Mouse (Mus musculus) natural killer cell, adult 2 months (primary cell): Measurements from ENCODE around the gene Cic.
"Not testable (repeated sequence)": the region's sequence is repeated elsewhere in the genome, so short reads cannot be mapped to it uniquely, and the experiment has no call there.

ENCODE experiments used
- DNase-seq, 2 experiments: peaks; one replicate each; pipeline ENCODE4 v3.0.0; 2022; ENCODE audit warnings: low spot score in 2 of 2

The Cic gene

DNA sequence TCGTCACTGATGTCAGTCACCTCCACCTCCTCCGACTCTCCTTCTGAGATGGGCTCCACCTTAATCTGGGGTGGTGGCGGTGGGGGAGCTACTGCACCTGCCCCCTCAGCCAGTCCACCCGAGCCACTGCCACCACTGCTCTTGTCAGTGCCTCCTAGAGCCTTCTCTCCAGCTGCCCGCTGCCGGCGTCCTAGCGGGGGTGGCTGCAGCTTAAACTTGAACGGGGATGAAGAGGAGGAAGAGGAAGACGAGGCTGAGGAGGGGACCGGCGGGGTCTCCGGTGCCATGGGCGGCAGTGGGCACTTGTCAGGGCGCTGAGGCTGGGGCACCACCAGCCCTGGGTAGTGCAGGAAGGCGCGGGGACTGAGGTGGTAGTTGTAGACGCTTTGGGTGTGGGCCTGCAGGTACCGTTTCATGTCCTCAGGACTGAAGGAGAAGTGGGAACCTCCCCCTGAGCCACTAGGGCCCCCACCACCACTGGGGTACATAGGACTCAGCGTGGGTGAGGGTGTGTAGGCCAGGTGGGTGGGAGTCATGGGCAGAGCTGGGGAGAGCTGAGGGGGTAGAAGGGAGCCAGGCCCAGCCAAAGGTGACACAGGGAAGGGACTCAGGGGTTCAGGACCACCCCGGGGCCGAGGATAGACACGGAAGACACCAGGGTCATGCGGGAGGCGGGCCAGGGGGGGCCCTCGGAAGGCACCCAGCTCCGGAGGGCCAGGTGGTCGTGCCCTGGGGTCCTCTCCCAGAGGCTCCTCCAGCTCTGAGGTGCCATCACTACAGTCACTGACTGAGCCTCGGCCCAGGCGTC lies 22.7 kb upstream of the Cic start:
- no peak for DNase-seq

DNA sequence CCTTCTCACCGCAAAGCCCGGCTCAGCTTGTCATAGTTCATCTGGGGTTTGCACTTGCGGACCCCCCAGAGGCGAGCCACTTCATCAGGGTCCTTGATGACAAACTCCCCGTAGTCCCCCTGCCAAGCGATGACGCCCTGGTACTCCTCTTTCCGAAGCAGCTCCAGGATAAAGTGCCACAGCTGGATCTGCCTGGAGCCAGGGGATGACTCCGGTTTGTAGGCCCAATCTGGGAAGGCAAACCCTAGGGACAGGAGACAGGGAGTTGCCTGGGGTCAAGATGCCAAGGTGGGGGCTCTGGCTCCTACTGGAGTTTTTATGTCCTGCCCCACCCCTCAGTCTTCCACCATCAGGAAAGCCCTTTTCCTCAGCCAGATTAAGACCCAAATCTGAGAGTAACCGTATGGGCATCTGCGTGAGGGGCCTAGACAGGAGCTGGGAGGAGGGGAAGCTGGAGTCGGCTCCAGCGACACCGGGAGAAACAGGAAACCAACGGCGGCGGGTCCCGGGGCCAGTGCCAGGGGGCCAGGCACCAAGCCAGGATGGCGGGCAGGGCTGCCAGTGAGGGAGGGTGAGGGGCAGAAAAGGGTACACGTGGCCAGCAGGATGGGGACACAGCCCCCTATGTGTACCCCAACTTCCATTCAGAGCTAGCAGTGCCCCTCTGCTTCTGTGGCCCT lies 21.3 kb upstream of the Cic start:
- DNase-seq: no peak

DNA sequence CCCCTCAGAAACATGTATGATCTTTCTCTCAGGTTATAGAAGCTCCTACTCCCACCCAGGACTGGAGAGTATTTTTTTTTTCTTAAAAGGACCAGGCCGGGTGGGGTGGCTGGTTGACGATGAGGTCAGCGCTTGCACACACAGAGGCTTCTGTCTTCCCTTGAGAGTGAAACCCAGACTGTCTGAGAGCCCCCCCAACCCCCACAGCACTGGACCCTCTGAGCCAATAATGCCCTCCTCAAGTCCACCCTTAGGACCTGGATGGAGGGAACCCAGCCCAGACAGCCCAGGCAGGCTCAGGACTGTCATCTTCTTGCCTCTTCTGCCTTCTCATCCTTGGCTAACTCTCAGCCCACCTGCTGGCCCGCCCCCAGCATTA lies 20.8 kb upstream of the Cic start:
- DNase-seq: no peak

DNA sequence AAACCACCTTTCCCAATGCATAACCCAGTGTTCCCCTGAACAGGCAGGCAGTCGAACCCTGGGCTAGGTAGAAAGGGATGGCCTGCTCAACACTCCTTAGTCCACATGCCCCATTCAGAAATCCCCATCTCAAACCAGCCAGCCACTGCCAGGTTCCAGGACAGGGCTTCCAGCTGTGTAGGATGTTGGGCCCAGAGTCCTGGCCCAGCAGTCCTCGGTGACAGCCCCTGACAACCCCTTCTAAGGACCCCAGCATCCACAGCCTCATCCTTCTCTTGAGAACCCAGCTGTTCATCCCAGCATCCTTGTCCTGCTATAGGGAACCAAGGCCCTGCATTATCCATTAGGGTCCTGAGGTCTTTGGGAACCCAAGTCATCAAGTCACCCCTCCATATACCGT lies 20.0 kb upstream of the Cic start:
- no peak for DNase-seq

DNA sequence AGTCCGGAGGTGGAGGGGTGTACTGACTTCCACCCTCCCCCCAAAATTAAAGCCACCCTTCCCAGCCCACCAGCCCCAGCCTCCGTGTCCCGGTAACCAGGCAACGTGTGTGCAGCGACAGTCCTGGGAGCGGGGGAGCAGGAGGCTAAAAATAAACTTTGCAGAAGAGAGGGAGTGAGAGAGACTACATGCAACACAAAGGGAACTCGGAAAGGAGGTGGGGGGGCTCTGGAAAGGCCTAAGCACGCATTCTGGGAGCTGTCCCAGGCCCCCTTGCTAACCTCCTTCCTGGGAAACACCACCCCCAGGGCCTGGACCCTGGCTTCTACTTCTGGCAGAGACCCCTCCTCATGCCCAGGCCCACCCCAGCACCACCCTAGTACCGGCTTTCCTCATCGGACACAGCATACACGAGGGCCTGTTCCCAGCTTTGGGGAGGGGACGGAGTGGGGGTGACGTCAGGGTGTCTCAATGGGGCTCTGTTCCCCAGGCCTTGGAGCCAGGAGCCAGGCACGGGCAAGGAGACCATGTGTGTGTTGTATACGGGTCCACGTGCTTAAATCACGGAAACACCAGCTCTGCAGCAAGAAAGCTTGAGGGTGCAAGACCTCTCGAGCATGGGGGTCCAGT lies 19.4 kb upstream of the Cic start:
- no peak for DNase-seq

DNA sequence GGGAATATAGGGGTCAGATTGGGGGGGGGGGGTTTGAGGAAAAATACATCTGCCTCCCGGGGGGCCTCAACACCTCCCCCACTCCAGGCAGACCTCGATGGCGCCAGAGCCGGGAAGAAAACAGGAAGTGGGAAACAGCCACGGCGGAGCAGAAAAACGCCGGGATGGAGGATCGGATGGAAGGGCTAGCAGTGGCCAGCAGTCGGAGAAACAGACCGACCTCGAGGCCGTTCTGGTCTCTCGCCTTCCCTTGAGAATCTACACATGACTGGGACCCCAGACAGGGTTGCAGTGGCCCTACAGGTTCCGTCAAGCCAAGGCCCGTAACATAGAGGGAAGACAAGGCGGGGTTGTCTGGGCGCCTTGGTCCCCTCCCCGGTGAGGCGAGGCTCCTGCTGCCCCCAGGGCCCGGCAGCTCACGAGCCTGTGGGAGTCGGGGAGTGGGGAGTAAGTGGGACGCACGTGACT lies 18.6 kb upstream of the Cic start:
- DNase-seq: no peak

DNA sequence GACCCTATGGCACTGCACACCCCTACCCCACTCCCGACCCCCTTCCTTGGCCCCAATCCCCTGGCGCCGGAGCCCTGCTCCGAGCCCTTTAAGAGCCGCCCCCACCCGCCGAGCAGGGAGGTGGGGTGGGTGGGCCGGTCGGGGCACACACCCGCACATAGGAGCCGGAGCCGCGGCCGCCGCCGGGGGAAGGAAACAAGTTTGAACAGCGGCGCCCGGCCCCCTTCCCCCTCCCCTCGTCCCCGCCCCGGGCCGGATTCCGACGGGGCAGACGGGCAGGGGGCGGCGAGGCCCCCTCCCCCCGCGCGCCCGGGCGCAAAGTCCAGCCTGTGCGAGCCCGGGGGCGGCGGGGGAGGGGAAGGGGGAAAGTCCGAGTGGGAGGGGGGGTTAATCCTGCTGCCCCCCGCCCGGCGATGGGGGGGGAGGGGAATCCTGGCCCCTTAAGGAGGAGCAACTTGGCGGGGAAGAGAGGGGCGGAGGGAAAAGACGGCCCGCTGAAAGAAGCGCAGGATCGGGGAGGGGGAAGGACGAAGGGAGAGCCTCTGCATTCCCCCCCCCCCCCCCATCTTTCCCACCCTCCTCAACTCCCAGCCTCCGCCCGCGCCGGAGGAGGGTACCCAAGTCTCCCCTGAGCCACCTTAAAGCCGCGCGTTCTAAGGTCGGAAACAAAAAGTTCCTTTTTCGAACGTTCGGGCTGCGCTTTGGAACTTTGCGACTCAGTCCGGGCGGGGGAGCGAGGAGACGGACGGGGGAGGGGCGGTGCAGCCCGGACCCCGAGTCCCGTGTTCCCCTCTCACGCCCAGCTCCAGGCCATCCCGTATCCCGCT lies 18.0 kb upstream of the Cic start:
- peak in 1 of 2 experiments; percentile 58 for DNase-seq

DNA sequence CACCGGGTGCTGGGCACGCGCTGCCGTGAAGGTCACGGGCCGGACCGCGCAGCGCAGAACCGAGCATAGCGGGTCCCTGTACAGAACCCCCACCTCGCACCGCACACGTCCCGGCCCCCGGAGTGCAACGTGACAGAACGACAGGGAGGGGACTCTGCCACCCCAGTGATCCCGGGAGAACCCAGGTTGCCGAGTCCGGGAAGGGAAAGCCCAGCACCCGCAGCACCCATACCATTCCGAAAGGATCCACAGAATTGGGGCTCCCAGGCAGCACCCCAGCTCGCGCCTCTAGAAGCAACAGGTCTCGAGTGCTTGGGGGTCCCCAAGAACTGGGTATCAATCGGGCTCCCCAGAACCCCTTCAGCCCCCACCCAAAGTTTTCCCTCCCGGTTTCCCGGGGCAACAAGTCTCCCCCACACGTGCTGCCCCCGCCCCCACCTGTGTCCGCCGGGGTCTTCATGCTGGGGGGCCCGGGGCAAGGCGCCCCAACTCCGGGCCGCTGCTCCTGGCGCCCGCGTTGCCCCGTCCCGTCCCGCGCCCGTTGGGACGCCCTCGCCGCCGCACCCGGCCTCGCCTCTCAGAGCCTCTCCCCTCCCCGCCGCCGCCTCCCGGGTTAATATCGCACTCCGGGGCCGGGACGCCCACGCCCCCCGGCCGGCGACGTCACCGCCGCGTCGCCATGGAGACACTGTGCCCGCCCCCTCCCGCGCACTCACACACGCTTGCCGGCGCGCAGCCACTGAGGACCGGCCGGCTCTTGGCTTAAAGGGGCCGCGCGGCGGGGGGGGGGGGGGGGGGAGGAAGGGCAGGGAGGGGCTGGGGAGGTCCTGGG lies 17.1 kb upstream of the Cic start, which contains the start of gene Erf:
TSS of gene Erf (minus strand) at position 621 of the 832 bp plus-strand sequence.
- peak; percentile 91 to 93 for DNase-seq

DNA sequence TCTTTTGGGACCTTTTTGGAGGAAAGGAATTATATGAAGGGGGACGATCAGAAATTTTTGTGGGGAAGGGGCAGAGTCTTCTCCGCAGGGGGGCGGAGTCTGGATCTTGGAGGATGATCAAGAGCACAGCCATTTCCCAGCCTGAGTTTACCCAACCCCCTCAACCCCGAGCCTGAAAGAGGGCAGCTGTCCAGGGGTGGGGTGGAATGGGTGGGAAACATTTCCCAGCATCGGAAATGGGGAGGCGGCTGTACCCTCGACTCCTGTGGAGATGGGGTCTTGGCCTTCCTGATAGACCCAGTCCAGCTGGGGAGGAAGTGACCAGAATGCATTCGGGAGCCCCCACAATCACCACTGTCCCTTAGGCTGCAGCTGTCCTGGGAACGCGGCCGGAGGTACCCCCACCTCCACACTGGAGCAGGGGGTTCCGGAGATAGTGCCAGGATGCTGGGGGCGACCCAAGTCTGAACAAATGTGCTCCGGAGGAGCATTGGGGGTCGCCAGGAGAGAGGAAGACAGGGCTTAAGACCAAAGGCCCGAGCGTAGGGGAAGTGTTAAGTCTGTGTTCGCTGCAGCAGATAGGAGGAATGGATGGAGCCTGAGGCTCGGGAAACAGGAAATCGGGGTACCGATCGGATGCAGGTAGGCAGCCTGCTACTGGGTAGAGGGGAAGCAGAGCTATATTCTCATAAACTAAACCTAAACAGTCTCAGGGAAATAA lies 16.3 kb upstream of the Cic start:
- no peak for DNase-seq

DNA sequence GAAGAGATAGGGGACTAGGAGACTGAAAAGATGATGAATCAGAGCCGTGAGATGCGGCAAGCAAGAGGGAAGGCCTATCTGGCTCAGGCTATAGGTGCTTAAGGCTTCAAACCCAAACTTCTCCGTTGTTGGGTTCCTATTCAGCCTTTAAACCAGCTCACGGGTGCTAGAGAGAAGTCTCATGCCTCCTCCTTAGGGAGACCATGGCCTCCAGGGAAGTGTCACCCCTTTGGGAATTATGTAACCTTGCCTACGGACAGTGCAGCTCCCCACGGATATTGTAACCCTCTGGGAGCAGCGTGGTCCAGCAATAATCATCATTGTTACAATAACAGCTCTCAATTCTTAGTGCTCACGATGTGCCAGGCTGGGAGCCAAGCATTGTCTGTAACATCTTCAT lies 15.7 kb upstream of the Cic start:
- DNase-seq: no peak

DNA sequence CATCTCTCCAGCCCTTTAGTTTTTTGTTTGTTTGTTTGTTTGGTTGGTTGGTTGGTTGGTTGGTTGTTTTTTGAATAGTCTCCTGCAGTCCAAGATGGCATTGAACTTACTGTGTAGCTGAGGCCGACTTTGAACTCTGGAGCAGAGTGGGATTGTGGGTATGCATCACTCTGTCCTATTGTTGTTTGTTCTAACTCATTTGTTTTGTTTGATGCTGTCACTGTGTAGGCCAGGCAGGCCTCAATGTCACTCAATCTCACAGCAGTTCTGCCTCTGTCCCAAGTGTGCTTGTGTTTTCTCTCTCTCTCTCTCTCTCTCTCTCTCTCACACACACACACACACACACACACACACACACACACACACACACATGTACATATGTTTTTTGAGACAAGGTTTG lies 5.6 kb upstream of the Cic start:
- DNase-seq: no peak

DNA sequence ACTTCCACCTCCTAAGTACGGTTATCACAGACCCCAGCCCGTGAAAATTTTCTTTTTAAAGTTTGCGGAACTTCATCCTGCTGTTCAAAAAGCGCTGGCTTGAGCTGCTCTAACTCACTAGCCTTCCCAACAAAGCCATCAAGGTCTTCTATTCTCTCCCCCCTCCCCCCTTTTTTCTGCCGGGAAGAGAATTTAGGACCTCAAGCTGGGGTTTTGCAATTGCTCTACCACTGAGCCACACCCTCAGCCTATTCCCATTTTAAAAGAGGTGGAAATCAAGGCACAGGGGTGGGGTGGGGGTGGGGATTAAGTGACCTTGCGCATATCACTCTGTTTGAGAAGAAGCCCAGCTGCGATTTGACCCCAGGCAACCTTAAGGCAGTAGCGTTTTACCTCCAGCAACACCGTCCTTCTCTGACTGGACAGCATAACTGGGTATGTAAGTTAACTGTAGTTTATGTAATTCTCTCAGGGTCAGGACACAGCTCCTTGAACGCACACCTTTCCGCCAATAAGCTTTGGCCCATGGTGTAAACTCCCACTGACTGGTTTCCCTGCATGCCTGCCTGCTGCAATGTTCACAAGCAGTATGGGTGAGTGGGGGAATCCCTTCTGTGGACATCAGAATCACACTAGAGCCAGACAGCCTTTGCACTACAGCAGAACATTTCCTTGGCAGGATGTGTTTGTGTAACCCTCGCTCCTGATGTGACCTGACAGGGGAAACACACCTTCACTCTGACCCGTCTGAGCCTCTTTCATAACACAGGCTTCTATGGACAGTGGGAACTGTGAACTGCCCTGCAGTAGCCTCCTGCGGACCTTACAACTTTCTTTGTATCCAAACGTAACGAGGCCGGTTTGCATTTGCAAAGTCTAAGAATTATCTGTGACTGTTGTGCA lies 3.3 kb upstream of the Cic start:
- DNase-seq: no peak

DNA sequence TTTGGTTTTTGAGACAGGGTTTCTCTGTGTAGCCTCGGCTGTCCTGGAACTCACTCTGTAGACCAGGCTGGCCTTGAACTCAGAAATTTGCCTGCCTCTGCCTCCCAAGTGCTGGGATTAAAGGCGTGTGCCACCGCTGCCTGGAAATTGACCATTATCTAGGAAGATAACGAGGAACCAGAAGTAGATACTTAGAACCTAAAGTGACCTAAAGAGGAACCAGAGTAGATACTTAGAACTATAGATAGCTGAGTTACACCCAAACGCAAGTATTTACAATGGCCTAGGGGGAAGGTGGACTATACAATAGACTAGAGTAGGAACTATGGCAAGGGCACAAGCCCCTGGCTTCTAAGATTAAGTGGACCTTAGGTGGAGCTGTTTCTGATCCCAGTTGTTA lies 1.8 kb upstream of the Cic start:
- not testable (repeated sequence) for DNase-seq

DNA sequence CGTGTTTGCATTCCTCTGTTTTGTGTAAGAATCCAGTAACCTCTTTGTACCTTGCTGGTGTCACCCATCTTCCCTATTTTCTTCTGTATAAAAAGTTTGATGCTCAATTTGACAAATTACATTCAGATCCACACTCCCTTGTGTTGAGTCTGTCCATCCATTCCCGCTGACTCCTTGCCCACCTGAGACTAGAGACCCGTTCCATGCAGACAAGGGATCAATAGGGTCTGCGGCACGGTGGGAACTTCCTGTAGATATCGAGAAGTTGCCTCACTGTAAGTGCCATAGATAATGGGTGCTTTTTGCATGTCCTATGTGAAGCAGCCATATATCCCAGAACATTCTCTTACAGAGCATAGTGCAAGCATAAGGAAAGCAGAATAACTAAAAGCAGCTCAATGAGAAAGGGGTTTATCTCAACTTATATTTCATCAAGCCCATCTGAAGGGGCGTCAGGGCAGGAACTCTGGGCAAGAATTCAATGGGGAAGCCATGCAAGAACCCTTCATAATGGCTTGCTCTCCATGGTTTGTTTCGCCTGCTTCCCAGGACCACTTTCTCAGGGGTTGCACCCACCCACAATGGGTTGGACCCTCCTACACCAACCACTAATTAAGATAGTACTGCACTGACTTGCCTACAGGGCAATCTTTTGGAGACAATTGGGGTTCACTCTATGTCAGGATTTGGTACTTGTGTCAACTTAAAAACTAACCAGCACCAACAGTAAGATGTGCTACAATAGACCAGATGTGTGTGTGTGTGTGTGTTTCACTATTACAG lies 1.1 kb upstream of the Cic start:
- DNase-seq: no peak

DNA sequence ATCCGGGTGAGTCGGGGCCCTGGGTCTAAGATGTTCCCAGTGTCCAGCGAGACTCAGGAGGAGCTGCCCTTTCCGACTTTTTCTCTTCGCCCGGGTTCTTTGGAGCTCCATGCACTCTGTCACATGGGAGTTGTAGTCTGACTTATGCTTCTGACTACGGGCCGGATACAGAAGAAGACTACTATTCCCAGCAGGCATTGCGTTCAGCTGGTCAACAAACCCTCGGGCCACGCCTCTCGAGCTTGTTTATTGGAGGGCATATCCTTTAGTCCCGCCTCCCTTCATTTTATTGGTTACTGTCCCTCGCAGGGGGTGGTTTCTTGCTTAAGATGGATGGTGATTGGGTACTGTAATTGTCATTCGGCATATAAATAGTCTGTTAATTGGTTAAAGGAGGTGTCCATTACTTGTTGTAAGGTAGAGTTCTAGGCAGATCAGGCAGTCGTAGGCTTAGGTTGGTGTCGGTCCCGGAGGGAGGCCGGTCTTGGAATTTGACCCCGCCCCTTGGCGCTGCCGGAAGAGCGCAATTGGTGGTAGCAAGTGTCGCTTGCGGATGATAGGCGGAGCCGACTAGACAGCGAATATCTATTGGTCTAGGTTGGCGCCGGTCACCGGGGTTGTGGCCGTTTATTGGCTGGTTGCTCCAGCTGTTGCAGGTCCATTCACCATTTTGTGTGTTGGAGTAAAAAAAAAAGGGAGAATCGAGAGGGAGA lies 403 bp downstream of the Cic start:
- DNase-seq: peak; percentile 99

DNA sequence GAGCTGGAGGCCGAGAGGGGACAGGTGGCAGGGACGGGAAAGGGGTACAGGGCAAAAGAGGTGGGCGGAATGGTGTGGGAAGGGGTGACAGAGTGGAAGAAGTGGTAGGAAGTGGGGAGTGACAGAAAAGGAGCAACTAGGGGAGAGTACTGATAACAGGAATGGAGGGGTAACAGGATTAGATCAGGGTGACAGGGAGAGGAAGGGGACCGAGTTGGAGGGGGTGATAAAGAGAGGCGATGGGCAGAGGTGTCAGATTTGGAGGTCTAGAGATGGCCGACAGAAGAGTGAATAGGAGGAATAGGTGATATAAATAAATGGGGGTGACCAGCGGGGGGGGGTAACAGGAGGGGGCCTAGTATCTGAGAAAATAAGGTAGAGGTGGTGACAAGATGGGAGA lies 1.1 kb downstream of the Cic start:
- no peak for DNase-seq

DNA sequence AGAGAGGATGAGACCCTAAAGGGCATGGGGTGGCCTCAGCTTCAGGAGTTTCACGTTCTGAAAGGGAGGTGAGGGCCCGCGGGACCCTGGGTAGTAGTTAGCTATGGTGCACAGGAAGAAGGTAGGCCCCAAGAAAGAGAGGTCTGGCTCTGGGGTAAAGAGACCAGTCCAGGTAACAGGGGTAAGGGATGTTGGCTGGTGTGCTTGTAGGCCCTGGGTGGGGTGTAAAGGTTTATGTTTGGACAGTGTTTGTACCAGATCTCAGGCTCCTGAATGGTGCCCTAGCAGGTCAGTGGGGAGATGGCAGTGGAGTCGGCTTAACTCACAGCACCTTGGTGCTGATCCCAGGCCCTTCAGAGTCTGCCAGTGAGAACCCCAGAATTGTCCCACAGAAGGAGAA lies 1.5 kb downstream of the Cic start:
- DNase-seq: no peak
